Mouse (Mus musculus) right cerebral cortex, adult 2 months (tissue): ENCODE data around the gene Foxf2.

Experiments
- DNase-seq, 2 experiments: peaks; one replicate each; pipeline ENCODE4 v3.0.0; 2021 to 2022; ENCODE audit warnings: low spot score in 2 of 2

Gene Foxf2

GRCm38 (mm10) chr13:31625333-31626101, at the start of gene Foxf2:
TSS of gene Foxf2 (plus strand) at chr13:31625816.
- DNase-seq = no peak

- DNase-seq = no peak
Observed at GRCm38 (mm10) chr13:31576696-31577095, 48.9 kb upstream of the Foxf2 start.

DNA sequence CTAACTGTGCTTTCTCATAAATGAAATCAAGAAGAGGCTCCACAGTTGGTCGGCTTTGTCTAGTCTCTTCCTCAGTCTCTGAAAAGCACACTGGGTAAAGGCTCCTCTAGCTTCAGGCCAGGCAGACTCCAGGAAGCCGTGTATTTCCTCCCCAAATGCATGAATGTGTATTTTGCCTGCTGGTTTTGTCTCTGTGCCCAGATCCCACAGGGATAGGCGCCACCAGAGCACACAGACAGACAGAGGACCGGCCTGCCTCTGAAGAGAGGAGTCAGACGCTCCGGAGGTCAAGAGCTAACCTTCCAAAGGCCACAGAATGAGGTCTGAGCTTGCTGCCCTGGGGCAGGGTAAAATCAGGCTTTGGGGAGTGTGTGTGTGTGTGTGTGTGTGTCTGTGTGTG, 48.0 kb upstream of the Foxf2 start:
- no peak for DNase-seq

DNA sequence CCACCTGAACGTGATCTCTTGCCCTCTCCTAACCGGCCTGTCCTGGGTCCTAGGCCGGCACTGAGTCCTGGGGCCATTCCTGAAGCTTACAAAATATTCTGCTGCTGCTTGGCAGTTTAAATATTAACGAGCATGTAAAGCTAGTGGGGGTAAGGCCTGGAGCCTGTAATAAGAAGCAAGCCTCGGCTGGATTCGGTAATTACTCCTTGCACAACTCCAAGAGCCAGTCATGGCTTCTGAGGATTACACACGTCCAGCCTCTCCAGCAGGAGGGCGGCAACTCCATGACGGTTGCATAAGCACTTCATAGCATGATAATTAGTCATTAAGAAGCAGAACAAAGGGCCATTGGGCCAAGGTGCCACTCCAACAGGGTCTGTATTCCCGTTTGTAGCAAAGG, 47.2 kb upstream of the Foxf2 start:
- DNase-seq = no peak

DNA sequence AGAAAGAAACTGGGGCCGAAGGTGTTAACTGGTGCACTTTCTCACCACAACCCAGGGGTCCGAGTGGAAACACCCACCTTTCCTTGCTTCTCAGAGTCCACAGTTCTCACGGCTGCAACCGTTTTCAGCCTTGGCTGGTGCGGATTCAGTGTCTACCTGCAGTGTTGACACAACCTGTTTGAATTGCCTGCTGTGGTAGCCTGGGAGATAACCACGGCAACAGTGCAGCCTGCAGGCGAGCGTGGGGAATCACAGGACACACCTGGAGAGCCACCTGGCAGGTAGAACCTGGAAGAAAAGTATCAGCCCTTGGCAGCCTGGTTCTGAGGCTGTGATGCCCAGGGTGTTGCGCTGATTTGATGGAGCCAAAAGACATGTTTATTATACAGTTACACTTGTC, 45.8 kb upstream of the Foxf2 start:
- no peak for DNase-seq

DNA sequence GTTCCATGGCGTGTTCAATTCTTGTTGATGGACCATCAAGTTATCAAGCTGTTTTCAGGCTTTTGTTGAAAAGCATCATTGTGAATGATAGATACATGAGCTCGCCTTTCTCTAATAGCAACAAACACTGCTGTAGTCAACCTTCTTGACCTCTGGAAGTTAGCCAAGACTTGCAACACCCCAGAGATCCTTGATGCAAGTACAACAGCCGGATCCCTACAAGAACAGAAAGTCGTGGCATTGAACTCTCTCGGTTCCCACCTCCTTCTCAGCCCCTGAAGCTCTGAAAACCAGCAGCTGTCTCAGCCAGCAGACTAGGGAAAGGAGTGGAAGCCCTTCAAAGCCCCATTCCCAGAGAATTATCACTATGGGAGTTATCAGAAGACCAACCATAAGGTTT, 38.3 kb upstream of the Foxf2 start:
- DNase-seq = no peak

- no peak for DNase-seq
Observed at GRCm38 (mm10) chr13:31599576-31599975, 26.0 kb upstream of the Foxf2 start.

GRCm38 (mm10) chr13:31603964-31604363, 21.7 kb upstream of the Foxf2 start:
- DNase-seq = no peak

DNA sequence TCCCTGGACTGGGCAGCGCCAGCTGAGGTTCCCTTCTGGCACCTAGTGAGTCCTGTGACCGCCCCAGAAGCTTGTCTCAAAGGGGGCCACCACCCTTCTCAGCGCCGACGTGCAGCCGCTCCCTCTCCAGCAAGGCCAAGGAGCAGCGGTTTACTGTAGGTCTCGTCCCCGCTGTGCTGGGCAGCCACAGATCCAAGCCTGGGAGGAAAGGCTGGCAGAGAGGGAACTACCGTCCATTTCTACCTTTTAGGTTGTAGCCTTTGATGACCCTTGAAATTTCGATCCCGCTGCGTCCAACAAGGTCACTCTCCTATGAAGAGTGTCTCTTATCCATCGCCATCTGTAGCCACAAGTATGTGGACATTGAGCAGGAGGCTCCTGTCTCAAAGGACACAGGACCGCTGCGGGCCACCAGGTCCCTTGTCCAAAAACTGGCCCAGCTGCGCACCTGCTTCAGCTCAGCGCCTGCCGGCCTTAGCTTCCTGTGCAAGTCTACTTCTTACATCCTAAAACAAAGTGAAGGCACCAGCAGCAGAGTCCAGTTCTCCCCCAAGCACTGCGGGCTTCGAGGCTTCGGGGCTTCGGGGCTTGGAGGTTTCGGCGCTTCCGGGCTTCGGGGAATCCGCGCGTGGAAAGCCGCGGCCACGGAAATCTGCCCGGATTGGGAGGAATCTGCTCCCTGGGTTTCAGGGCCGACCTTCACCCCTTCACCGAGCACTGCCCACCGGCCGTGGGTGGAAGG, 10.7 kb upstream of the Foxf2 start:
- no peak for DNase-seq

DNA sequence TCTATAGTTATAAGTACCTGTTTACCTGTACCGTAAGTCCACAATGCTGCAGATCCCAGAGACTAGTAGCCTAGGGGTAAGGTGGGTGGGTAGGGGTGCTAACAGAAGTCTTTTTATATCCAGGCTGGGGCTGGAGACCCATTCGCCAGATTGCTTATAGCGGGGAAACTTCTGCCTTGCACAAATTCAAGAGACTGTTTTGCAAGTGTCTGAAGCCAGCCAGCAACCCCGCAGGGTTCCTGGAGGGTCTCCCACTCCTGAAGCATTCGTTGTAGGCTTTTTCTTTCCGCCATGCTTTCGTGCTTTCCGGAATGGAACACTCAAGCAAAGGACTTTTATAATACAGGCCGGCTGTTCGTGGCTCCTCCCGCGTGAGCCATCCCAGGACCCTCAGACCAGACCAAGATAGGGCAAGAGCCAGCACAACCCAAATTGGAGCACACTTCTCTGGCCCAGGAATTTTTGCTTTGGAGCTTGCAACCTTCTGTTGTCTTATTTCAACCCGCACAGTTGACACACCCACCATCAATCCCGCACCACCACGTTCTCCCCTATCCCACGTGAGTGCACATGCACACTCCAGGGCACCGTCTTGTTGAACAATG, 10.0 kb upstream of the Foxf2 start:
- DNase-seq = no peak

DNA sequence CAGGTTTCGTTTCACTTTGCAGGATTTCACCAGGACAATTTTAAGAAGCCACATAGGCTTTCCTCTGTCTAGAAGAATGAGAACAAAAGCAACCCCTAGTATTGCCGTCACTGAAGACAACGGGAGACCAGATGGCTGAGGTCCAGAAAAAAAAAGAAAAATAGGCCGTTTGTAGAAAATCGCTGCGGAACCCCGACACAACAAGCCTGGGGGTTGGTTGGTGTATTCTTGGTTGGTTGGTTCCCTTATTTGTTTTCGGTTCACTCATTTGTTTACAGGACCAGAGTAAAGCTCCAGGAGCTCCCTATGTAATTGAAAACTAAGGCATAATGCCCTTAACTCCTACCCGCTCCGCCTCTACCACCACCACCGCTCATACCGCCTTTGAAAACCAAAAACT, 7.6 kb upstream of the Foxf2 start:
- no peak for DNase-seq

GRCm38 (mm10) chr13:31618416-31618815, 7.2 kb upstream of the Foxf2 start:
- peak; percentile 75 to 77 for DNase-seq

DNA sequence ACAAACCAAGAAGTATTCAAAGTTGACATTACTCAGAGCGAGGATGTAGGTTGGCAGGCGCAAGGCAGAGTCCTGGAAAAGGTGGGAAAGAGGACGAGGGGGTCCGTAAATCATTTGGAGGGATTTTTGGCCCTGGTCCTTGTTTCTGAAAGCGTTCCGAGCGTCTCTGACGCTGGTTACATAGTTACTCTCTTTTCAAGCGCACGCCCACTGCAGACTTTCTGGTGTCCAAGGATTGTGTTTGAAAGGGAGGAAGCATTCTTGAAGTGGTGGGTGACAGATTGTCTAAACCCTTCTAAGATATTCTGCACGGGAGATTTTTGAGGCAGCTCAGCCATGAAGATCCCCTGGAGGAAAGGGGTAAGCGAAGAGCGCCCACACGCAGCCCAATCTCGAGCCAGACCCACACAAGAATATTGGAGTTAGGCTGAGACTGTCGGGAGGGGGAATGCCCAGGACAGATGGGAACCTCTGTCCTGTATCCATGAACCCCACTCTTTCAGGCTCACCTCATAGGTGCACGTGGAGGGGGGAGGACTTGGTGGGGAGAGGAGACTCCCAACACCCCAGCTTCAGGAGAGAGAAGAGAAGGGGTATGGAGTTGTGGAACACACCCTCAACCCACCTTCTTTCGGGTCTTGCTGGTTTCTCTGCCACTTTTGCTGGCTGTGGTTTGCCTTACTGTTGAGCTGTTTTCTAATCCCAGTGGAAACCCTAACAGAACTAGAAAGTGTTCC, 6.5 kb upstream of the Foxf2 start:
- no peak for DNase-seq

DNA sequence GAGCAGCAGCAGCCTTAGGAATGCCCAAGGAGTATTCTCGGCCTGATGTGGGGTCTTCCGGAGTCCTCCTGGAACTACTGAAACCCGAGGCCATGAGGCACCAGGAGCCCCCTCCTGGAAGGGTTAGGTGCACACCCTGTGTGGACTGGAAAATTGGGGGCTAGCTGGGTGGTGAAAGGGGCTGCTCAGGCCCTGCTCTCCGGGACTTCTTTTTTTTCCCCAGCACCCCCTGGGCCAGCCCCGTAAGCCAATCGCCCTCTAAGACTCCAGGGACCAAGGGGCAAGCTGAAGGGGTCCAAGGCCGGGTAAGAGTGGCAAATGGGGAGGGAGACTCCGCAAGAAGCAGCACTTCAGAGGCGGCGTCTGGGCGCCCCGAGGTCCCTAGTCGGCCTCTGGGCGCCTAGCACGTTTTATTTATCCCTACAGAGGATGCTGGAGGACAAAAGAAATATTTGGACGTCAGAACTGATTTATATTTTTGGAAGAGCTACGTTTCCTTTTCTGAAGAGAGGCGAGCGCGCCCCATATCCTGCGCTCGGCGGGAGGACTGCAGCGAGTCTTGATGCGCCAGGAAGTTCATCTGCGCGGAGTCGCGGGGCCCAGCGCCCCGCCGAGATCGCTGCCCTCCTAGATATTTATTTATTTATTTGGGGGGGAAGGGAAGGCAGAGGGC, 5.7 kb upstream of the Foxf2 start:
- DNase-seq = no peak

- no peak for DNase-seq
Observed at GRCm38 (mm10) chr13:31620499-31620847, 5.1 kb upstream of the Foxf2 start.

GRCm38 (mm10) chr13:31620937-31621336, 4.7 kb upstream of the Foxf2 start:
- no peak for DNase-seq

DNA sequence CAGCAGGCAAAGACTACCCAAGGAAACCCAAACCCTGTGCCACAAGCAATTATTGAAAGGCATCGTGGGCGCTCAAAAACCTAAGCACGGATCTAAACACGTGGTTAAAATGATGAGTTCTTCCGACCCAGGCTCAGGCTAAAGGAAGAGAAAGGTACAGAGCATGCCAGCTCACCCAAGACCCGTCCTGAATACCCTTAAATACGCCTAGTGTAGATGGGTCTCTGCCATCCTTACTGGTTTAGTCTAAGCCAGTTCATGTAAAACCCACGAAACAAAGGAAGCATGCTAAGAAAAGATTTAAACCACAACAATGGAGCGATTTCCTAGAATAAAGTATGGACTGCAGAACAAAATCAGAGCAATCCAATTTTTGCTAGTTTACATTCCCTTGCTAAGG, 3.9 kb upstream of the Foxf2 start:
- no peak for DNase-seq

- no peak for DNase-seq
Observed at GRCm38 (mm10) chr13:31622371-31622770, 3.2 kb upstream of the Foxf2 start.

- no peak for DNase-seq
Observed at GRCm38 (mm10) chr13:31623291-31623690, 2.3 kb upstream of the Foxf2 start.

- no peak for DNase-seq
Observed at GRCm38 (mm10) chr13:31623906-31624860, 1.4 kb upstream of the Foxf2 start.

- no peak for DNase-seq
Observed at GRCm38 (mm10) chr13:31624966-31625332, 667 bp upstream of the Foxf2 start.
